Mouse (Mus musculus) B cell, adult 67 days (primary cell): ENCODE data around the gene Tnrc6b. TPM values are rescaled to one million over a fixed set of nuclear protein-coding genes. Genes with fewer than 3 reads are reported as not detected.

Experiments
- total RNA-seq, 2 experiments: library from RNA; stranded (reverse); gene quantifications; 4 replicates each; pipeline ENCODE4 v1.2.4; 2023

Gene Tnrc6b
- total RNA-seq, result 100 to 1,000 TPM; 198 to 199 TPM

DNA sequence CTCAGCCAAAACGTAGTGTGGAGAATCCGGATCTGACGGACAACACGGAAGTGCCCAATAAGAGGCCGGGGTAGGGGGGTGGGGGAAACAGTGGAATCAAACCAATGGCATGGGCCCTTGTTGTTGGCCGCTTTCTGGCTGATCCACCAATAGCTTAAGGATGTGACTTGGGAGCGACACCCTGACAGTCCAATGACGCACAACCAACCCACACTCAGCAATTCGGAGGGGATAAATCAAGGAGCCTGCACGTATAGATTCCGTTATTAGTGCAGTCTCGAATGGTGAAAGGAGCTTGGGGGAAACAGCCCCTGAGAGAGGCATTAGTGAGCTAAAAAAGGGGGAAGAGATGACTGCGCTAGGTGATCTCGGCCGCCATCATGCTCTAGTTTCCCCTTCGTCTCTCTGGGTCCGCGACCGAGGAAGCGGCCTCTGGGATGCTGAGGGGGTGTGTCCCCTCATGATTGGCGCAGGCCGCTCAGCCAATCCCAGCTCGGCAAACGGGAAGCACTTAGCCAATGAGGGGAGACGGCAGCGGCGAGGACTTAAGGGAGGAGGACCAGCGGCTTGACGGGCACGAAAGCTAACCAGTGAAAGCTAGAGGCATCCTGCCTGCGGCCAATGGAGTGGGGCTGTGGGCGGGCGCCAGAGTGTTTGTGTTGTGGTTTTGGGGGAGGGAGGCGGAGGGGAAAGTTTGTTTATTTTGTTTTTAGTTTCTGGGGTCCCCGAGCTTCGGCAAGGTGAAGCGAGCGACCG is at the start of gene Tnrc6b:
Tnrc6b (plus strand) TSS at position 706 of the 756 bp plus-strand sequence.

DNA sequence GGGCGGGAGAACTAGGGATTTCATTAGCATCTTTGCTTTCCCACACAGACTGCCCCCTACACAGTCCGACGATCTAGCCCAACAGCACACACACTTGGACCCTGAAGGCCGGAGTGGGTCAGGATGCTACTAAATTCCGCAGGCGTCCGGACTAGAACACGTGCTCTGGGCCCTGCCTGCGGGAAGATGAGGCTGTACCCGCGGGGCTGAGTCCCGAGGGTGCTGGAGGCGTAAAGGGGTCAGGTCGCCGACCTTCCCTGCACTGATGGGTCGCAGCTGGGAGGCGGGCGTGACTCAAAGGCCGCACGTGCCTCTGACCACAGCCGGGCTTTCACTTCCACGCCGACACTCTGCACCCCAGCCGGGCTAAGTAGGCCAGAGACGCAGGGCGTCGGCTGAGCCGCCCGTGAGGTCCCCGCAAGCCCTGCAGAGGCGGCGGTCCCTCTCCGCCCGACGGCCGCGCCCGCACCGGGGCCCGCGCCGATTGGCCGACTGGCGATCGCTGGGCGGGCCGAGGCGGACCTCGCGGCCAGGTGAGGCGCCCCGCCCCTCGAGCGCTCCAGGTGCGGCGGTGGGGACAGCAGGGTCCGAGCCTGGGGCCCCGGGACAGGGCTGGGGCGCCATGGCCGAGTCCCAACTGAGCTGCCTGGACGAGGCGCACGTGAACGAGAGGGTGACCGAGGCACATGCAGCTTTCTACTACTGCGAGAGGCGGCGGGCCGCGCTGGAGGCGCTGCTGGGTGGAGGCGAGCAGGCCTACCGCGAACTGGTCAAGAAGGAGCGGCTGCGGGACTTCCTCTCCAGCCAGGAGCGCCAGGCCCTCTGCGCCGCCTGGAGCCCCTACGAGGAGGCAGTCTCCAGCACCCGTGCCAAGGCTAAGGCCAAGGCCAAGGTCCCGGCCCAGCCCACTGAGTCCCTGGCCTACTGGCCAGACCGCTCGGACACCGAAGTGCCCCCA is 39.5 kb upstream of the Tnrc6b start, which contains the start of gene Fam83f:
Fam83f (plus strand) TSS at position 553 of the 958 bp plus-strand sequence.

DNA sequence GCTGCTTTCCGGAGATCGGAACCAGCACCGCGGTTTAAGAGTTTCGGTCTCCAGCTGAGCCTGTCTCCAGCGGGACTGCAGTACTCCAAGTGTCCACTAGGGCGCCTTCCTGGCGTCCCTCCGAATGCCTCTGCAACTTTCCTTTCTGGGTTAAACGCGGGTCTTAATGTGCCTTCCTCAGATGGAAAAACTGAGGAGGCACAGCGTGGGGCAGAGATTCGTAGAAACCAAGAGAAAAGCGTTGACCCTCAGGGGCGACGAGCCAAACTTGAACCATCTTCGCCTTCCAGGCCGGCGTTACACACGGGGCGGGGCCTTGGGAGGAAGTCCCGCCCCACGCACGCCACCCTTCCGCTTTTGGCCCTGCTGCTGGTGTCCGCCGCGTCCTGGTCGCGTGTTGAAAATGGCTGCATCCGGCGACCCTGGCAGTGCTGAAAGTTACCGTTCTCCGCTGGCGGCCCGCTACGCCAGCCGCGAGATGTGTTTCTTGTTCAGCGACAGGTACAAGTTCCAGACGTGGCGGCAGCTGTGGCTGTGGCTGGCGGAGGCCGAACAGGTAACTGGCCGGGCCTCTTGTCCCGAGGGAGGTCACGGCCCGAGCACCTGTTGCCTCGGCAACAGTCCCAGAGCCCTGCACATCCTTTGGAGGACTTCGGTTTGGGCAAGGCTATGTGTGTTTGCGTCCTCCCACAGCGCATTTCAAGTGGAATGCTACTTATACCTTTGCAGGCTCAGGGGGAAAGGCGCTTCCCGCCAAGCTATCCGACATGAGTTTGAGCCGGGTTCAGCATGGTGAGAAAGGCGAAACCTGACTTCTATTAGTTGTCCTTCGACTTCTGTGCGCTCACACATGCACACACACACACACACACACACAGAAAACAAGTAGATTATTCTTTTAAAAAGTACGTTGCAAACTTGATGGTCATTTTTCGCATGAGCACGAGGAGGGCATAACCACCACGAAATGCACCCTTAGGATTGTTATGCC is 237.3 kb downstream of the Tnrc6b start, which contains the start of gene Adsl:
Adsl (plus strand) TSS at position 346 of the 991 bp plus-strand sequence.

DNA sequence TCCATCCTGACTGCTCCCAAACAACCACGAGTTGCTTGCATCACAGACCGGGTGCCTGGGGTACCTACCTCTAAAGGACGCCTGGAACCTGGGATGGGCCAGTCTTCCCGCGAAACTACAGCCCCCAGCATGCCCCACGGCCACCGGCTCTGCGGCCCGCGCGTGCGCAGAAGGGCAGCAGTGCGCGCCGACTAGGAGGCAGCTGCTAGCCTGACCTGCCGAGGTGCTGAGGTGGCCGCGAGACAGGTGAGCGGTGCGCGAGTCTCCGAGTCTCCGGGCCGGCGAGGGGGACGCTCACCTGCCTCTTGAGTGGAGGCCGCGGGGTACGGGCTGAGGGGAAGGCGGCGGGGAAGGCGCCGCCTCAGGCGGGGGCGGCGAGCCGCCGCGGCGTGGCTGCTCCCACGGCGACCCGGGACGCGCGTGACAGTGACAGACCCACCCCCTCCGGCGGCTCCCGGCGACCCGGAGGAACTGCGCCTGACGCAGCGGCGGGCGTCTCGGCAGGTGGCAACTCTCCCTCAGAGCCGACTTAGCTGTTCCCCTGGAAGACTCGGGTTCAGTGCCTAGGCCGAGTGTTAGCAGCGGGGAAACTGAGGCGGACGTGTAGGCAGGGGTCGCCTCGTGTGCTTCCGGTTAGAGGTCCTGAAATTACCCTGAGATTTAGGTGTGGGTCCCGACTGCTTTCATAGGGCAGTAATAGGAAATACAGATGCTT is 266.7 kb downstream of the Tnrc6b start, which contains the start of gene Sgsm3:
Sgsm3 (plus strand) TSS at position 146 of the 715 bp plus-strand sequence.

Other genes with a start within 250 kb of the Tnrc6b start
- gene Enthd1, start 146.2 kb upstream of the Tnrc6b start, total RNA-seq, result under 1 TPM in 1 of 2 experiments, not detected in 1; 0.42 TPM
- gene Grap2, start 138.7 kb upstream of the Tnrc6b start, total RNA-seq, result 100 to 1,000 TPM; 158 to 187 TPM
- under 1 TPM; 0.18 to 0.35 TPM for gene Fam83f, start 39.5 kb upstream of the Tnrc6b start, total RNA-seq
- 10 to 100 TPM; 54.5 to 58.7 TPM for gene Adsl, start 237.2 kb downstream of the Tnrc6b start, total RNA-seq